Mouse (Mus musculus): ENCODE measurements around the gene Dst. TPM values are rescaled to one million over a fixed set of nuclear protein-coding genes. Genes with fewer than 3 reads are reported as not detected.

Dst gene
- total and polyA plus RNA-seq, 3 experiments = 0.83 to 1.1 TPM; not detected in 1

DNA sequence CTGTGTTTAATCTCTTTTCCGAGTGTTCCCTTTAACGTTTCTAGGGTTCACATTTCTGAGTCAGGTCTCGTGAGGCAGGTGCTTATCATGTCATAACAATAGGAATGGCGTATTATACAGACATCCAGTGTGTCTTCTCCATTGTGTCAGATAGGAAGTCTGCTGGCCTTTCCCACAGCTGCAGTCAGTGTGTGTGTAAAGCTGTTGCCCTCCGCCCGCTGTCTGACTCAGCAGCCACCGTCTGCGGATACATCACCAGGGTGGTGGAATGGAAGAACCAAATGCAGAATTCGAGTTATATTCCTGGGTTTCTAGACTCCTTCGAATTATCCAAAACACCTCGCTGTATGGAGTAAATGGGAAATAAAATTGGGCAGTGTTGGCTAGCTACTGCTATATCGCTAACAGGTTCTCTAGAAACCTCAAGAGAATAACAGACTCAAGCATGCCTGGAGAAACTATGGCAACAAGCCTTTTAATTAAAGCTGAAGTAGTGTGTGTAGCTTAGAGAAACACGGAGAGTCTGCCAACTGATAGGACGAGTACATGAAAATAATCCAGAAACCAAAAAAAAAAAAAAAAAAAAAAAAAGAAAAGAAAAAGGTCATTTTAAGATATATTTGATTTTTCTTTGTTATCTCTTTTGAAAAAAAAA lies 24.9 kb downstream of the Dst start:
- H3K27me3 ChIP-seq (ENCODE audit: insufficient read depth, low read length) = no peaks in the 10 kb centered on the region
- H3K4me3 ChIP-seq (ENCODE audit: low read depth, low read length) = no peak overlapping the region
- ATAC-seq (ENCODE audit: extremely low read depth, insufficient number of reproducible peaks, low FRiP score, poor library complexity, severe bottlenecking) = no peak
- no peaks in the 10 kb centered on the region for H3K9me3 ChIP-seq (replicated peaks)
- no peak for DNase-seq (ENCODE audit: low spot score)
- no peaks in the 10 kb centered on the region for H3K4me1 ChIP-seq (ENCODE audit: insufficient read depth, low read depth, low read length)
- H3K36me3 ChIP-seq (replicated peaks) = no peaks in the 10 kb centered on the region
- no peak for TF ChIP-seq TAL1 (conservative IDR thresholded peaks at IDR 0.05; ENCODE audit: low read depth, low read length)
- TF ChIP-seq CTCF (IDR thresholded peaks at IDR 0.05; ENCODE audit: low read depth, low read length) = no peak
- no peak for TF ChIP-seq GATA2 (IDR thresholded peaks at IDR 0.05; ENCODE audit: borderline replicate concordance, low read depth, low read length)
- no peak for TF ChIP-seq GATA1 (IDR thresholded peaks at IDR 0.05; ENCODE audit: borderline replicate concordance, low read length)
- no peak for TF ChIP-seq POLR2AphosphoS5 (IDR thresholded peaks at IDR 0.05; ENCODE audit: insufficient replicate concordance, low read depth, low read length)

DNA sequence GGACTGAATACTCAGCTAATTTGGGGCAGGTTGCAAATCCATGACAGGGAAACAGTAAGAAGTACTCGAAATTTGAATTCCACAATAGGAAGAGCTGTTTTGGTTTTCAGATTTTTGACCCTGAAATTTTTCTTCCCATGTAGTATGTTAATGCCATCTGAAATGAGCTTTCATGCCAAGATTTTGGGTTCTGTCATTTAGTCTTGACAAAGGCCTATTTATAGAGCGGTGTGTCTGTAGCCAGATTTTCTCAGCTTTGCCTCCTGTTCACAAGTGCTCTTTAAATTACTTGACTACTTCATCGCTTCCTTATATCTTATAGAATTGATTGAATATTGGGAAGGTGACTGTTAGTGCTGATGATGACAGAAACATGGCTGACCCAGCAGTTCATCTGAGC lies 27.9 kb downstream of the Dst start:
- ATAC-seq (ENCODE audit: extremely low read depth, insufficient number of reproducible peaks, low FRiP score, poor library complexity, severe bottlenecking) = no peak
- Histone ChIP-seq H3K4me3 (ENCODE audit: low read depth, low read length) (no peak overlapping the region), H3K36me3 (replicated peaks) (no peaks in the 10 kb centered on the region), H3K9me3 (replicated peaks) (no peaks in the 10 kb centered on the region), H3K4me1 (ENCODE audit: insufficient read depth, low read depth, low read length) (no peaks in the 10 kb centered on the region), H3K27me3 (ENCODE audit: insufficient read depth, low read length) (no peaks in the 10 kb centered on the region)
- no peak for DNase-seq (ENCODE audit: low spot score)
- no peak for TF ChIP-seq GATA1 (IDR thresholded peaks at IDR 0.05; ENCODE audit: borderline replicate concordance, low read length)
- TF ChIP-seq GATA2 (IDR thresholded peaks at IDR 0.05; ENCODE audit: borderline replicate concordance, low read depth, low read length) = no peak
- no peak for TF ChIP-seq CTCF (IDR thresholded peaks at IDR 0.05; ENCODE audit: low read depth, low read length)
- TF ChIP-seq TAL1 (conservative IDR thresholded peaks at IDR 0.05; ENCODE audit: low read depth, low read length) = no peak

DNA sequence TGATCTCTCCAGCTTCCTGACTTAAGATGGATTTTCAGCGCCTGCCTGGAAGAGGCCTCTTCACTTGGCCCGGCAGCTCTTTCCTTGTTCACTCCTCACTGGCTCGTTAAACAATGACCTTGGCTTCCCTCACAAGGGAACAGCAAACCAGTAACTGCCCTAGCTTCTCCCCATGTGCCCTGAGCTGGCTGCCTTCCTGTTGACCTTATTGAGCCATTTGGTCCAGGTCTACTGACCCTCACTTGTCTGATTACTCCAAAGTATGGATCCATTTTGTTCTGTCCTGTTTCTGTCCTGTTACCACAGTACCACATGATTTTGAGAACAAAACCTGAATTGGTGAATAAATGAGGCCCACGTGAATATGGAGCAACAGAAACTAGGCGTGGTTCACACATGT lies 31.8 kb downstream of the Dst start:
- ATAC-seq (ENCODE audit: extremely low read depth, insufficient number of reproducible peaks, low FRiP score, poor library complexity, severe bottlenecking) = no peak
- H3K36me3 ChIP-seq (replicated peaks) = no peaks in the 10 kb centered on the region

DNA sequence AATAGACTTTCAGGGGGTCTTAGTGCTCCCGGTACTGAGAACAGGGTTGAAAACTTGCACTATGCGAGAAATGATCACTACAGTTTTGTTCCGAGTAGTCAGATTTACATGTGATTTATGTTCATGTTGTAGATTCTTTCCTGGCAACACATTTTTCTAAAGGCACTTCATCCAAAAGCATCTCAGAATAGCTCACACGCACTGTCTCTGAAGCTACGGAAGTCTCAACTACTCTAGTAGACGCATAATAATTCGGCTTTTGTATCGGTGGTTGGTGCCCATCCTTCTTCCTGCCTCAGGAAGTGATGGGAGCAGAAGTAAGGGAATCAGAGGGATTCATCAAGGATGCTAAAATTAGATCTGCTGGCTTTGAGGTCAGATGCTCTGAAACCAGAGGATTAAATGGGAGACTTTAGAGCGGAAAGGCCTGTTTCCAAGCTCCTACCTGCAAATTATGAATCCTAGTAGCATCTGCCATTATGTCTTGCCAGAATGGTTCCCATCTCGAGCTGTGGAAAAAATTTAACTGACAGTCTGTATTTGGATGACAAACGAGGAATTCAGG lies 32.4 kb downstream of the Dst start:
- TF ChIP-seq POLR2AphosphoS5 (IDR thresholded peaks at IDR 0.05; ENCODE audit: insufficient replicate concordance, low read depth, low read length) = no peak
- TF ChIP-seq CTCF (IDR thresholded peaks at IDR 0.05; ENCODE audit: low read depth, low read length) = no peak
- no peak for TF ChIP-seq TAL1 (conservative IDR thresholded peaks at IDR 0.05; ENCODE audit: low read depth, low read length)
- TF ChIP-seq GATA1 (IDR thresholded peaks at IDR 0.05; ENCODE audit: borderline replicate concordance, low read length) = no peak
- no peak for TF ChIP-seq GATA2 (IDR thresholded peaks at IDR 0.05; ENCODE audit: borderline replicate concordance, low read depth, low read length)
- Histone ChIP-seq H3K4me1 (ENCODE audit: insufficient read depth, low read depth, low read length) (no peaks in the 10 kb centered on the region), H3K9me3 (replicated peaks) (no peaks in the 10 kb centered on the region), H3K27me3 (ENCODE audit: insufficient read depth, low read length) (no peaks in the 10 kb centered on the region), H3K36me3 (replicated peaks) (no peaks in the 10 kb centered on the region), H3K4me3 (ENCODE audit: low read depth, low read length) (no peak overlapping the region)
- no peak for DNase-seq (ENCODE audit: low spot score)
- no peak for ATAC-seq (ENCODE audit: extremely low read depth, insufficient number of reproducible peaks, low FRiP score, poor library complexity, severe bottlenecking)

More for the DNA sequence above, 31.8 kb downstream of the Dst start:
- Histone ChIP-seq H3K27me3 (ENCODE audit: insufficient read depth, low read length) (no peaks in the 10 kb centered on the region), H3K4me1 (ENCODE audit: insufficient read depth, low read depth, low read length) (no peaks in the 10 kb centered on the region), H3K9me3 (replicated peaks) (no peaks in the 10 kb centered on the region), H3K4me3 (ENCODE audit: low read depth, low read length) (no peak overlapping the region)
- TF ChIP-seq TAL1 (conservative IDR thresholded peaks at IDR 0.05; ENCODE audit: low read depth, low read length) = no peak
- no peak for TF ChIP-seq CTCF (IDR thresholded peaks at IDR 0.05; ENCODE audit: low read depth, low read length)
- no peak for TF ChIP-seq GATA1 (IDR thresholded peaks at IDR 0.05; ENCODE audit: borderline replicate concordance, low read length)
- no peak for TF ChIP-seq POLR2AphosphoS5 (IDR thresholded peaks at IDR 0.05; ENCODE audit: insufficient replicate concordance, low read depth, low read length)
- no peak for TF ChIP-seq GATA2 (IDR thresholded peaks at IDR 0.05; ENCODE audit: borderline replicate concordance, low read depth, low read length)
- no peak for DNase-seq (ENCODE audit: low spot score)

DNA sequence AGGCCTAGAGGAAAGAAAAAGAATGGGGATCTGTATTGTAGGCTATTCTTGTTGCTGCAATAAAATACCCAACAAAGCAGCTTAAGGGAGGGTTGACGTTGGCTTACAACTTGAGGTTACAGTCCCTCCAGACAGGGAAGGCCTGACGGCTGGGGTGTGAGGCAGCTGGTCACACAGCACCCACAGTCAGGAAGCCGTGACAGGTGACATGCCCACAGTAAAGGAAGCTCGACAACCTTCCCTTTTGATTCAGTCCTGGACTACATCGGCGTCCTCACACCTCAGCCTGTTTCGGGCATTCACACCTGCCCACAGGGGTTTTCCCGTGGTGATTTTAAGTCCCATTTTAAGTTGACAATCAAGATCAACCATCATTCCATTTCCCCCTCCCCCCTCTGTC lies 34.6 kb downstream of the Dst start:
- H3K4me1 ChIP-seq (ENCODE audit: insufficient read depth, low read depth, low read length) = no peaks in the 10 kb centered on the region
- H3K27me3 ChIP-seq (ENCODE audit: insufficient read depth, low read length) = no peaks in the 10 kb centered on the region
- ATAC-seq (ENCODE audit: extremely low read depth, insufficient number of reproducible peaks, low FRiP score, poor library complexity, severe bottlenecking) = no peak
- H3K9me3 ChIP-seq (replicated peaks) = no peaks in the 10 kb centered on the region
- no peak for DNase-seq (ENCODE audit: low spot score)
- H3K4me3 ChIP-seq (ENCODE audit: low read depth, low read length) = no peak overlapping the region
- TF ChIP-seq GATA1 (IDR thresholded peaks at IDR 0.05; ENCODE audit: borderline replicate concordance, low read length) (no peak), POLR2AphosphoS5 (IDR thresholded peaks at IDR 0.05; ENCODE audit: insufficient replicate concordance, low read depth, low read length) (no peak)
- H3K36me3 ChIP-seq (replicated peaks) = no peaks in the 10 kb centered on the region

DNA sequence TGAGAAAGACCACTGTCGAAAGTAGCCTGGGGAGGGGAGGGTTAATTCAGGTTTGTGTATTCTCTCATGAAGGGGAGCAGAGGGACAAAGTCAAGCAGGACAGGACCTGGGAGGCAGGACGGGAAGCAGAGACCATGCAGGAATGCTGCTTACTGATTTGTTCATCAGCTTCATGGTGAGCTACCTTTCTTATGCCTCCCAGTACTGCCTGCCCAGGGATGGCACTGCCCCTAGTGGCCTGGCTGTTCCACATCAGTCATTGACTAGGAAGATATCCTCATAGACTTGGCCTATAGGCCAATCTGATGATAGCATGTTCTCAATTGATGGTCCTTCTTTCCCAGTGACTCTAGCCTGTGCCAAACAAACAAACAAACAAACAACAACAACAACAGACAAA lies 35.9 kb downstream of the Dst start:
- H3K4me3 ChIP-seq (ENCODE audit: low read depth, low read length) = no peak overlapping the region
- no peaks in the 10 kb centered on the region for H3K9me3 ChIP-seq (replicated peaks)
- no peaks in the 10 kb centered on the region for H3K36me3 ChIP-seq (replicated peaks)
- H3K27me3 ChIP-seq (ENCODE audit: insufficient read depth, low read length) = no peaks in the 10 kb centered on the region
- no peak for ATAC-seq (ENCODE audit: extremely low read depth, insufficient number of reproducible peaks, low FRiP score, poor library complexity, severe bottlenecking)
- DNase-seq (ENCODE audit: low spot score) = no peak
- no peaks in the 10 kb centered on the region for H3K4me1 ChIP-seq (ENCODE audit: insufficient read depth, low read depth, low read length)
- no peak for TF ChIP-seq GATA1 (IDR thresholded peaks at IDR 0.05; ENCODE audit: borderline replicate concordance, low read length)
- no peak for TF ChIP-seq POLR2AphosphoS5 (IDR thresholded peaks at IDR 0.05; ENCODE audit: insufficient replicate concordance, low read depth, low read length)
- no peak for TF ChIP-seq TAL1 (conservative IDR thresholded peaks at IDR 0.05; ENCODE audit: low read depth, low read length)
- no peak for TF ChIP-seq CTCF (IDR thresholded peaks at IDR 0.05; ENCODE audit: low read depth, low read length)
- no peak for TF ChIP-seq GATA2 (IDR thresholded peaks at IDR 0.05; ENCODE audit: borderline replicate concordance, low read depth, low read length)
